Mouse (Mus musculus) ES-E14 (cell line): Measurements from ENCODE around the gene Vps11.

Experiments used
- MAFK ChIP-seq: IDR thresholded peaks from 2 replicates; pipeline ENCODE4 v1.6.1; 2014; ENCODE audit warnings: mild to moderate bottlenecking, low read depth, low read length, inconsistent platforms; ENCODE audit not compliant: insufficient read depth
- ZC3H11A ChIP-seq: IDR thresholded peaks from 2 replicates; pipeline ENCODE4 v1.6.1; 2012; ENCODE audit warnings: low read depth, mild to moderate bottlenecking, inconsistent platforms, low read length, borderline replicate concordance
- ZNF384 ChIP-seq: IDR thresholded peaks from 2 replicates; pipeline ENCODE4 v1.6.1; 2012; ENCODE audit warnings: low read depth, low read length, inconsistent platforms

- TF ChIP-seq ZNF384 (no peak), MAFK (no peak), ZC3H11A (no peak)
Observed at GRCm38 (mm10) chr9:44311136-44312134, 50.0 kb downstream of the Vps11 start.
